Mouse (Mus musculus) CH12.LX (cell line): ENCODE data around the gene Hacd4. TPM values are rescaled to one million over a fixed set of nuclear protein-coding genes. Genes with fewer than 3 reads are reported as not detected.

Experiments
- DNase-seq: peaks from one replicate; pipeline ENCODE4 v3.0.0-alpha.2; 2013; ENCODE audit errors: extremely low read depth
- H3K27ac ChIP-seq: 2 replicates; pipeline ENCODE4 v1.5.1; 2012; ENCODE audit warnings: low read depth, mild to moderate bottlenecking, control low read depth, moderate library complexity; ENCODE audit not compliant: insufficient read depth
- H3K27me3 ChIP-seq: replicated peaks from 2 replicates; pipeline ENCODE3; 2012; ENCODE audit warnings: inconsistent platforms
- H3K36me3 ChIP-seq, 2 experiments: replicated peaks in 1 of 2; 2 replicates each; pipeline versions ENCODE3 to v1.6.1; 2012; ENCODE audit warnings: inconsistent platforms in 1 of 2, low read length in 1 of 2, mild to moderate bottlenecking in 1 of 2, mixed read lengths in 1 of 2, moderate library complexity in 1 of 2; ENCODE audit not compliant: control insufficient read depth in 1 of 2, insufficient read depth in 1 of 2
- H3K4me1 ChIP-seq, 2 experiments: 2 replicates each; pipeline ENCODE4 v1.6.1; 2012; ENCODE audit warnings: inconsistent platforms in 1 of 2, moderate library complexity in 1 of 2; ENCODE audit not compliant: insufficient read depth in 2 of 2, control insufficient read depth in 1 of 2
- H3K4me2 ChIP-seq: 2 replicates; pipeline ENCODE4 v1.6.1; 2012; ENCODE audit warnings: low read depth, mild to moderate bottlenecking, control low read depth; ENCODE audit not compliant: poor library complexity, insufficient read depth, severe bottlenecking
- H3K4me3 ChIP-seq, 3 experiments: fragments of 150-350 bp in 1 of 3; sonication (generic) in 1 of 3; replicated peaks in 1 of 3; 2 replicates each; pipeline versions ENCODE3 to v1.5.1; 2011 to 2012; ENCODE audit warnings: low read depth in 2 of 3, low read length in 2 of 3, mild to moderate bottlenecking in 2 of 3, moderate library complexity in 2 of 3, control low read depth in 1 of 3, improper control_type of control experiment in 1 of 3, inconsistent platforms in 1 of 3, mixed read lengths in 1 of 3; ENCODE audit not compliant: poor library complexity in 1 of 3
- H3K79me2 ChIP-seq: replicated peaks from 2 replicates; pipeline ENCODE4 v1.6.1; 2012; ENCODE audit warnings: mild to moderate bottlenecking, moderate library complexity; ENCODE audit not compliant: control insufficient read depth, poor library complexity, insufficient read depth, severe bottlenecking; ENCODE audit errors: extremely low read depth
- H3K9ac ChIP-seq: 2 replicates; pipeline ENCODE4 v1.6.1; 2012; ENCODE audit warnings: low read depth, mild to moderate bottlenecking, control low read depth, moderate library complexity; ENCODE audit not compliant: insufficient read depth
- H3K9me3 ChIP-seq: replicated peaks from 2 replicates; pipeline ENCODE3; 2012; ENCODE audit warnings: low read length, inconsistent platforms, mixed read lengths
- BHLHE40 ChIP-seq: IDR thresholded peaks from 2 replicates; pipeline ENCODE4 v1.6.1; 2011; ENCODE audit warnings: mild to moderate bottlenecking, low read depth, low read length, improper control_type of control experiment
- CHD1 ChIP-seq: IDR thresholded peaks from 2 replicates; pipeline ENCODE4 v1.6.1; 2012; ENCODE audit warnings: low read depth, low read length, improper control_type of control experiment, inconsistent platforms
- CTCF ChIP-seq, 2 experiments: IDR thresholded peaks in 1 of 2; conservative IDR thresholded peaks in 1 of 2; 2 replicates each; pipeline ENCODE4 v1.5.1; 2011 to 2012; ENCODE audit warnings: low read depth in 2 of 2, low read length in 2 of 2, improper control_type of control experiment in 1 of 2, inconsistent platforms in 1 of 2, mild to moderate bottlenecking in 1 of 2, moderate library complexity in 1 of 2
- ETS1 ChIP-seq: conservative IDR thresholded peaks from 2 replicates; pipeline ENCODE4 v1.6.1; 2012; ENCODE audit warnings: low read depth, mild to moderate bottlenecking, inconsistent platforms, low read length, improper control_type of control experiment, moderate library complexity
- GABPA ChIP-seq: IDR thresholded peaks from 2 replicates; pipeline ENCODE4 v1.6.1; 2012; ENCODE audit warnings: low read depth, low read length, improper control_type of control experiment, inconsistent platforms; ENCODE audit not compliant: insufficient replicate concordance
- HCFC1 ChIP-seq: IDR thresholded peaks from 2 replicates; pipeline ENCODE4 v1.6.1; 2012; ENCODE audit warnings: low read depth, mild to moderate bottlenecking, inconsistent platforms, low read length, improper control_type of control experiment
- IRF4 ChIP-seq: IDR thresholded peaks from 2 replicates; pipeline ENCODE4 v1.6.1; 2014; ENCODE audit warnings: low read depth, mild to moderate bottlenecking, inconsistent platforms, low read length, improper control_type of control experiment
- JUND ChIP-seq: conservative IDR thresholded peaks from 2 replicates; pipeline ENCODE4 v1.6.1; 2011; ENCODE audit warnings: low read depth, low read length, improper control_type of control experiment
- MAFK ChIP-seq: IDR thresholded peaks from 2 replicates; pipeline ENCODE4 v1.6.1; 2011; ENCODE audit warnings: low read length, improper control_type of control experiment; ENCODE audit not compliant: insufficient replicate concordance
- MAX ChIP-seq: IDR thresholded peaks from 2 replicates; pipeline ENCODE4 v1.6.1; 2011; ENCODE audit warnings: low read length, improper control_type of control experiment
- MAZ ChIP-seq: IDR thresholded peaks from 2 replicates; pipeline ENCODE4 v1.6.1; 2012; ENCODE audit warnings: low read depth, mild to moderate bottlenecking, inconsistent platforms, low read length, improper control_type of control experiment, moderate library complexity
- MEF2A ChIP-seq: IDR thresholded peaks from 2 replicates; pipeline ENCODE4 v1.6.1; 2014; ENCODE audit warnings: low read depth, mild to moderate bottlenecking, inconsistent platforms, low read length, improper control_type of control experiment, borderline replicate concordance
- MXI1 ChIP-seq: IDR thresholded peaks from 2 replicates; pipeline ENCODE4 v1.6.1; 2011; ENCODE audit warnings: mild to moderate bottlenecking, low read depth, low read length, improper control_type of control experiment
- MYC ChIP-seq: IDR thresholded peaks from 2 replicates; pipeline ENCODE4 v1.6.1; 2011; ENCODE audit warnings: low read depth, mild to moderate bottlenecking, improper control_type of control experiment, low read length
- NRF1 ChIP-seq: IDR thresholded peaks from 2 replicates; pipeline ENCODE4 v1.6.1; 2014; ENCODE audit warnings: low read depth, mild to moderate bottlenecking, inconsistent platforms, low read length, improper control_type of control experiment, moderate library complexity
- PAX5 ChIP-seq: IDR thresholded peaks from 2 replicates; pipeline ENCODE4 v1.6.1; 2012; ENCODE audit warnings: low read length, inconsistent platforms, mixed read lengths
- POLR2A ChIP-seq: IDR thresholded peaks from 2 replicates; pipeline ENCODE4 v1.6.1; 2011; ENCODE audit warnings: low read depth, mild to moderate bottlenecking, improper control_type of control experiment, low read length
- POLR2AphosphoS2 ChIP-seq: IDR thresholded peaks from 2 replicates; pipeline ENCODE4 v1.6.1; 2011; ENCODE audit warnings: low read depth, low read length, improper control_type of control experiment
- SIN3A ChIP-seq: IDR thresholded peaks from 2 replicates; pipeline ENCODE4 v1.6.1; 2012; ENCODE audit warnings: low read length, improper control_type of control experiment, inconsistent platforms
- TBP ChIP-seq: conservative IDR thresholded peaks from 2 replicates; pipeline ENCODE4 v1.6.1; 2011; ENCODE audit warnings: low read depth, low read length, improper control_type of control experiment
- TCF12 ChIP-seq: IDR thresholded peaks from 2 replicates; pipeline ENCODE4 v1.6.1; 2014; ENCODE audit warnings: low read depth, mild to moderate bottlenecking, inconsistent platforms, low read length, improper control_type of control experiment
- UBTF ChIP-seq: IDR thresholded peaks from 2 replicates; pipeline ENCODE4 v1.6.1; 2012; ENCODE audit warnings: low read depth, mild to moderate bottlenecking, inconsistent platforms, low read length, improper control_type of control experiment, moderate library complexity
- USF1 ChIP-seq: IDR thresholded peaks from 2 replicates; pipeline ENCODE4 v1.6.1; 2014; ENCODE audit warnings: low read depth, mild to moderate bottlenecking, inconsistent platforms, low read length, improper control_type of control experiment
- ZMIZ1 ChIP-seq: IDR thresholded peaks from 2 replicates; pipeline ENCODE4 v1.6.1; 2012; ENCODE audit warnings: low read depth, mild to moderate bottlenecking, inconsistent platforms, low read length, improper control_type of control experiment
- ZNF384 ChIP-seq: IDR thresholded peaks from 2 replicates; pipeline ENCODE4 v1.6.1; 2012; ENCODE audit warnings: low read depth, low read length, improper control_type of control experiment, inconsistent platforms
- dilution Hi-C: fragments of 300-500 bp; cut with MboI; formaldehyde crosslinking; loops from 2 replicates; pipeline ENCODE4 v1.14.3; 2020; ENCODE audit warnings: low sequenced_read_pairs; ENCODE audit not compliant: extremely low pct_unique_long_range_greater_than_20kb, extremely low pct_ligation_motif_present
- in situ Hi-C: fragments of 300-500 bp; cut with MboI; formaldehyde crosslinking; loops from 3 replicates; pipeline ENCODE4 v1.14.3; 2019; ENCODE audit warnings: low sequenced_read_pairs, low pct_ligation_motif_present, low pct_unique_long_range_greater_than_20kb, mixed read lengths
- polyA plus RNA-seq: library from polyadenylated mRNA; unstranded; fragments of >175 nt; gene quantifications from 2 replicates; pipeline ENCODE4 v1.2.1, GENCODE M21; 2012; ENCODE audit warnings: low read depth; ENCODE audit not compliant: insufficient read length
- total RNA-seq, 2 experiments: library from RNA; depleted of rRNA; stranded (reverse); fragments of 300-350 nt in 1 of 2; fragments of >200 nt in 1 of 2; gene quantifications; 2 replicates each; pipeline ENCODE4 v1.2.3; 2012 to 2014

Hacd4 gene
- total and polyA plus RNA-seq, 3 experiments, result 0.17 TPM; not detected in 2

- no peaks in the 10 kb centered on the region for H3K79me2 ChIP-seq
- H3K27ac ChIP-seq, result no peak overlapping the region
- DNase-seq, result no peak
- TF ChIP-seq MXI1, result no peak
- no peak for TF ChIP-seq USF1
- no peak for TF ChIP-seq UBTF
- no peak for TF ChIP-seq HCFC1
- no peak for TF ChIP-seq MEF2A
- no peak for TF ChIP-seq GABPA
- no peak for TF ChIP-seq MAFK
- TF ChIP-seq BHLHE40, result no peak
- TF ChIP-seq MAZ, result no peak
- TF ChIP-seq MYC, result no peak
- no peak for TF ChIP-seq TCF12
- TF ChIP-seq CTCF (conservative IDR thresholded peaks at IDR 0.05 in 1 of 2, IDR thresholded peaks at IDR 0.05 in 1 of 2; ENCODE audit: low read depth in 2 of 2, low read length in 2 of 2), result no peak
- TF ChIP-seq ZNF384, result no peak
- TF ChIP-seq POLR2A, result no peak
- no peak for TF ChIP-seq JUND
- dilution Hi-C loops, result no loop called here
- no peaks in the 10 kb centered on the region for H3K36me3 ChIP-seq
- H3K4me1 ChIP-seq, result no peaks in the 10 kb centered on the region
- no peak overlapping the region for H3K9ac ChIP-seq
- H3K4me3 ChIP-seq, result no peak overlapping the region
- H3K27me3 ChIP-seq, result no peaks in the 10 kb centered on the region
- no peaks in the 10 kb centered on the region for H3K9me3 ChIP-seq
- in situ Hi-C loops, result no loop called here
- no peak overlapping the region for H3K4me2 ChIP-seq
Observed at GRCm38 (mm10) chr4:88462501-88462900, 23.8 kb upstream of the Hacd4 start.

GRCm38 (mm10) chr4:88461315-88461714, 22.6 kb upstream of the Hacd4 start:
- Histone ChIP-seq H3K9me3 (no peaks in the 10 kb centered on the region), H3K79me2 (no peaks in the 10 kb centered on the region), H3K4me2 (no peak overlapping the region)
- no peak for DNase-seq
- TF ChIP-seq NRF1, result no peak
- TF ChIP-seq MAX, result no peak
- no peak for TF ChIP-seq GABPA
- TF ChIP-seq SIN3A, result no peak
- TF ChIP-seq CHD1, result no peak
- TF ChIP-seq TCF12, result no peak
- TF ChIP-seq ETS1, result no peak
- TF ChIP-seq TBP, result no peak
- TF ChIP-seq POLR2AphosphoS2, result no peak
- no peak for TF ChIP-seq MEF2A
- no peak for TF ChIP-seq PAX5
- TF ChIP-seq USF1, result no peak
- no peak for TF ChIP-seq BHLHE40
- no peak for TF ChIP-seq HCFC1
- TF ChIP-seq ZMIZ1, result no peak
- no peak for TF ChIP-seq MAZ
- no peak for TF ChIP-seq IRF4
- TF ChIP-seq, all 38 proteins: peak for 0
- no peaks in the 10 kb centered on the region for H3K4me1 ChIP-seq
- no peak overlapping the region for H3K9ac ChIP-seq
- H3K27ac ChIP-seq, result no peak overlapping the region
- dilution Hi-C loops, result no loop called here
- no peak overlapping the region for H3K4me3 ChIP-seq
- no peaks in the 10 kb centered on the region for H3K36me3 ChIP-seq
- H3K27me3 ChIP-seq, result no peaks in the 10 kb centered on the region
- in situ Hi-C loops, result no loop called here
